Mouse (Mus musculus) urinary bladder, adult 2 months (tissue): ENCODE data around the gene Nhp2. TPM values are rescaled to one million over a fixed set of nuclear protein-coding genes. Genes with fewer than 3 reads are reported as not detected.

Experiments used
- DNase-seq: peaks from one replicate; pipeline ENCODE4 v3.0.0; 2022; ENCODE audit warnings: low spot score
- polyA plus RNA-seq: library from polyadenylated mRNA; depleted of rRNA; stranded (reverse); fragments of >200 nt; gene quantifications from 2 replicates; pipeline ENCODE4 v1.2.3, GENCODE M21; 2012

Nhp2 gene
- polyA plus RNA-seq, 1 experiment, result 55.7 TPM

DNA sequence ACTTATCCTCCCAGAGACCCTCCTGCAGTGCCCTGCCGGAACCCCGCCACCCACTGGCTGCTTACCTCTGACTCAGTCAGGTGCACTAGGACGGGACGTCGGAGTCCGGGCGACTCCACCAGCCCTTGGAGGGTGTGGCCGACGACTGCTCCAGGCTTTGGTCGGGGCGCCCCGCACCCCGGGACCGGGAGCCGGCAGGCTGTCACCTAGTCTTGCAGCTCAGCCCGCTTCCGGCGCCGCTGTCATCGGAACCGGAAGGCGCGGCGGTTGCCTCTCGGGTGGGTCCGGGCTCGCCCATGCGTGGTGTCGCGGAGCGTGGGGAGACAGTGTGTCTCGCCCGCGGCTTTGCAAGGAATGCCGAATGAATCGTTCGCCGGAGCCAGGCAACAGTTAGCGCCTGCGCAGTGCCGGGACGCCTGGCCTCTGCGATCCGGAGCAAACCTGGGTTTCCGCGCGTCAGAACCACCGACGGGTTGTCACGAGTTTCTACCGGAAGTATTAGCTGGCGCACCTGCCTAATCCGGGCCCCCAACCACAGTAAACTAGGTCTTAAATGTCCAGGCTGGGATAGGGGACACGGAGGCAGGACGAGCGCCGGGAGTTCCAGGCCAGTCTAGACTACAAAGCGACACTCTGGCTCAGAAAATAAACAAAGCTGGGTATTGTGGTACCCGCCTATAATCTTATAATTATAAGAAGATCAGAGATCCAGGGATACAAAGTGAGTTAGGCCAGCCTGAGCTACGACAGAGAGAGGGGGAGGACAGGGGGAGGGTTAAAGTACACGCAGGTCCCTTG lies 16.2 kb downstream of the Nhp2 start, which contains the start of gene Rmnd5b:
Gene Rmnd5b, minus strand, starts transcription at position 372 of the 798 bp plus-strand sequence.
- peak; percentile 89 for DNase-seq

DNA sequence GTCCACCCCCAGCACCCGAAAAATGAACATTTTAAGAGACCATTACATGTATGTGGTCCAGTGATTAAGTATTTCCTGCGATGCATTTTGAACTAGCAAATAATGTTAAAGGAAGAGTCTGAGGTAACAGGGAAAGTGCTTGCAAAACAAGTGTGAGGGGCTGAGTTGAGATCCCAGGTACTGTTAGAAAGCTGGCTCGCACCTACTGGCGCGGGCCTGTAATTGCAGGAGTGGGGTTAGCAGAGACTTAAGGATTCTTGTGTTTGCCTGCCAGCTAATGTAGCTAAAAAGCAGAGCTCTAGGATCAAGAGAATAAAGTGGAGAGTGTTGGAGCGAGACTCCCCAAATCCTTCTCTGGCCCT lies 16.8 kb downstream of the Nhp2 start:
- DNase-seq, result no peak

DNA sequence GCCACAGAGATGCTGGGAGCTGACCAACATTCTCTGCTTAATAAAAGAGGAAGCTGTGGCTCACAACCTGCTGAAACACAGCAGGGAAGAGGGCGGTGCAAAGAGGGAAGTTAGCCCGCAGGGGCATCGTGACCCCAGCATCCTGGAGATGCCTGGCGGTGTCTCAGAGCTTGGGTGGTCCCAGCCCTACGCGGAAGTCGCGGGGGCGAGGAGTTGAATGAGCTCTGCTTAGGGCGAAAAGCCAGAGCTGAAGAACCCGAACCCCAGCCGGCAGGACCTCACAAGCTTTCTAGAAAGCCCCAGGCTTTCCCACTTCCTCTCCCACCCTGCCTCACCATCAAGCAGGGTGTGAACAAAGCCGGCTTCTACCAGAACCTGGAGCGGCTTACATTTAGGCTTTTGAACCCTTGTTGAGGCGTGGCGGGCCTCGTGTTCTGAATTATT lies 18.5 kb downstream of the Nhp2 start:
- no peak for DNase-seq

DNA sequence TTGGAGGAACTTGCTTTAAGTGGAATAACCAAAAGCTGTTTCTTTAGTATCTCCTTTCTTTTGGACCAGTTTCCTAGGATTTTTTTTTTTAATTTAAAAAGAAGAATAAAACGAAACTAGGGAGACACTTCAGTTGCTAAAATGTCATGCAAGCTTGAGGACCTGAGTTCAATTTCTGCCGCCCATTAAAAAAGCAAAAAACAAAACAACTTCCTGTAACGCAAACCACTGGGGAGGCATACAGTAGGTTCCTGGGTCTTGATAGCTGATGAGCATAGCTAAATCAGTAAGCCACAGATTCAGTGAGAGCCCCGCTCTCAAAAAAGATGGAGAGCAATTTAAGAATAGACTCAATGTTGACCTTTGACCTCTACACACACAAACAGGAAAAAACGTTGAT lies 19.0 kb downstream of the Nhp2 start:
- no peak for DNase-seq

- DNase-seq, result no peak
Measured at GRCm38 (mm10) chr11:51640748-51641147, 21.2 kb downstream of the Nhp2 start.

DNA sequence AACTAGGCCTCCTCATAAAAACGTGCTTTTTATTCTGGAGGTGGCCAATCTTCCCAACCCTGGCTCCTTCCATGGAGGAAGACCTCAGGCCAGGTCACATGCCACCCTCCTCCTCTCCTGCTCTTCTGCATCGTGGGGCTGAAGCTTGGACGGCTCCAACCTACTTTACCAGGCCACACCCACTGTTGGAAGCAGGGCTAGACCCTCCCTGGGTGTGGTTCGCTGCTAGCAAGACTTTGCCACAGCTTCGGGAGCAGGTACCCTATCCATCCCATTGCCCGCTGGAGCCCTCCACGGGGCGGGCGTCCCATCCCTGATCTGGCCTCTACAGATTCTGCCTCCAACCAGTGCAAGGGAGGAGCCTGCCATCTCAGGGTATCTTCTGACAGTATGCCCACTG lies 23.7 kb downstream of the Nhp2 start:
- no peak for DNase-seq

DNA sequence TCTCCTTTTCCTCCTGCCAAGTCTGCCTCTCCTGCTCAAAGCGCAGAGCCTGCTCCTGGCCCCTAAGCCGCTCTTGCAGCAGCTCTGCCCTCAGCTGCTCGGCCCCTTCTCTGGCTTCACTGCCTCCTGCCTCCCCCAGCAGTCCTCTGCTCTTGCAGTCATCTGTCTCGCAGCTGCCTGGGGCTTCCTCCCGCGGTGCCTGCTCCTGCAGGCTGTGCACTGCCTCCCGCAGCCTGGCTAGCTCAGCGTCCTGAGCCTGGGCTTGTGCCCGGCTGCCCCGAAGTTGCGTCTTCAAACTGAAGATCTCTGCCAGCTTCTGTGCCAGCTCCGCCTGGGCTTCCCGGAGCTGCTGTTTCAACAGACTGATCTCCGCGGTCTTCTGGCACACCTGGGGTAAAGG lies 24.2 kb downstream of the Nhp2 start:
- no peak for DNase-seq

DNA sequence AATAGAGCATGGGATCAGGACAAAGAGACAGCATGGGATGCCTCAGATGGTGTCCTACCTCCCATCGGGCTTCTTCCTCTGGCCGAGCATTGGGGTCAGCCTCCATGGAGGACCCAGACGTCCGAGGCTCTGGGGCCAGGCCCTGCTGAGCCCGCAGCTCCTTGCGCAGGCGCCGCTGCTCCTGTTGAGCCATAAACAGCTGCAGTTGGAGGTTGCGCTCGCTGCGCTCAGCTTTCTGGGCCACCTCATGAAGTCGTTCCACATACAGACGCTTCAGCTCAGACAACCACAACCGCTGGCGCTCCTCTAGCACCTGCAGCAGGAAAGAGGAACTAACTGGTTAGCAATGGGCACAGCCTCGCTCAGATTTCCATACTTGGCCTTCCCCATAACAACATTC lies 24.7 kb downstream of the Nhp2 start:
- no peak for DNase-seq

DNA sequence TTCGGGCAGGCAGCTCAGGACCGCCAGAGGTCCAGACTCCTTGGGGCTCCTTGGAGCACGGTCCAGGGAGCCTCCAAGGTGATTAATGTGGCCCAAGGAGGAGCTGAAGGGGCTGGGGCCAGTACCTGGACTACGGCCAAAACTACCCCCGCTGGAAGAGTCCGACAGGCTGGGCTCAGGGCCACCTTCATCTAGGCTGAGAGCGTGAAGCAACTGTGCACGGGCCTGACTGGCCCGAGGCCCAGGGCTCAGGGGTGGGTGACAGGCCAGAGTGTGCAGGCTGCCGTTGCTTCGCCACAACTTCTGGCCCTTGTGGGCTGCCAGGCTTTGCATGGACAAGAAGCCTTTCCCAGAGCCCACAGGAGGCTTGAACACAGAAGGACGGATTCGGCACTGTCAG lies 25.8 kb downstream of the Nhp2 start:
- no peak for DNase-seq

GRCm38 (mm10) chr11:51646245-51646644 lies 26.7 kb downstream of the Nhp2 start:
- DNase-seq, result no peak

DNA sequence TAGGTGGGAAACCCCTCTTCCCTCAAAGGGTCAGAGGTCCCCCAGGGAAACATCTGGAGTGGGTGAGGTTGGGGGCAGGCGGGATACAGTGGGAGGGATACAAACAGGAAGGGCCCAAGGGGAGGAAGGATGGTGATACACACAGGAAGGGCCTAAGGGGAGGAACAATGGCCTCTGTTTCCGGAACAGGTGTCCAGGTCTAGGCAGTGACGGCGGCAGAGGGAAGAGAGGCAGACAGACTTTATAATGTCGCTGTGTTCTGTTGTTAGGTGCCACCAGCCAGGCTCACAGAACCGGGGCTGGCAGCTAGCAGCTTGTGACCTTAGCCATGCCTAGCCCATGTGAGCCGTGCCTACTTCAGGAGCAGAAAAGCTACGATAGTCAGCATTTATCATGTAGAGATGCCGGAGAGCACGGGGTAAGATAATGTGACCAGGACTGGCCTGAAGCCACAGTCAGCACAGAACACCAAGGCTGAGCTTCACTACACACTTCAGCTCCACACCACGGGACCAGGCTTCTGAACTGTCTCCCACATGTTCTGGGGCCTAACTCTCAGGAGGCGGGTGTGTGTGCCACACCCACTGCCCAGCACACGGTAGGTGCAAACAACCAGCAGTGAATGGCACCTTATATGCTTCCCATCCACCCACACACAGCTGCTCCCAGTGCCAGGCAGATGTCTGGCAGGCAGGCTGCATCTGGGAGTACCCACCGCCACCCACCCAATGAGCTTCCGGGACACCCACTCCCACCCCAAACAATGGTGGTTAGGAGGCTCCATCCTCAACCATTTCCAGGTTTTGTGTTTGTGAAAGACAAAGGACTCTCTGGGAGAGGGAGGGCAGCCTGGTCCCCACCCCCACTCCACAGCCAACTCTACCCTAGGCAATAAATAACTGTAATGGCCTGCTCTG lies 27.5 kb downstream of the Nhp2 start:
- no peak for DNase-seq

DNA sequence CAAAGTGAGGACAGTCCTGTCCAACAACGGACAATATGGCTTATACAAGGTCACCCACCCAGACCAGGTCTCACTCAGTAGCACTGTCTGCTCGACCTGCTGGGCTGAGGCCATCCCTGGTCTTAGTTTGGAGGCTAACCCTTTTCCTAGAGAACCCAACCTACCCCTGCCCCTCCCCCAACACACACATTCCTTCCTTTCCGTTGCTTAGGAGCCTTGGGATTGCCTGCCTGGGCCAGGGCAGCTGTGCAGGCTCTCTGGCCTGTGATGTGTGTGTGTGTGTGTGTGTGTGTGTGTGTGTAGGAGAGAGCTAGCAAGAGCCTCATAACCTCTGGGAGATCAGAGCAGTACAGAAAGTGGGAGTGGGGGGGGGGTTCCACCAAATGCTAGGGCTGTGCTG lies 29.0 kb downstream of the Nhp2 start:
- no peak for DNase-seq

- DNase-seq, result no peak
Measured at GRCm38 (mm10) chr11:51649111-51649888, 29.8 kb downstream of the Nhp2 start.

DNA sequence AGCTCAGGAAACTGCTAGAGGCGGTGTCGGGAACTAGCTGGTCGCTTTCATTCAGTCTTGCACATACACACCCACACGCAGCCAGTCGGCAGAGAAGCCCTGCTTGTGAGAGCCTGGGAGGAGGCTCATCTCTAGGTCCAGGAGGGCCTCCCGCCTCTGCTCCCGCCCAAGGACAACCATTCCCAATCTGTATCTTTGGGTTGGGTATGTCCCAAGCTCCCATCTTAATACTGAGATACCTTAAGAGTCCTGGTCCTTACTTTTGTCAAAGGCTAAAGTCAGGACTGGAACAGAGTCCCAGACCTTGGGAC lies 30.3 kb downstream of the Nhp2 start:
- DNase-seq, result no peak

DNA sequence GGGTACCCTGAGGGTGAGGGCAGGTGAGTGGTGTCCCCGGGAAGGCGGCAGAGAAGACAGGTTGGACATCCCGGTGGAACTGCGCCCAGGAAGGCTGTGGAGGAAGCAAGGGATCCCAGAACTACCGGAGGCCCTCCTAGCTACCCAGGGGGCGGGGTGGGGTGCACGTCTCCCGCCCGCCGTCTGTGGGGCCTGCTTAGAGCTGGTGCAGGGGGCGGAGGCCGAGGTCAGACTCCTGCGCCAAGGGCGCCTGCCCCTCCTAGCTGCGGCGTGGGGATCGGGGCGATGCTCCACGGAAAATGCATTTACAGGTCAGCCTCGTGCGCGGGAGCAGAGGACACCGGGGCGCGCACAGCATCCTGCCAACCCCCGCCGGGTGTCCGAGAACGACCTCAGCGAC lies 30.7 kb downstream of the Nhp2 start:
- DNase-seq, result no peak

DNA sequence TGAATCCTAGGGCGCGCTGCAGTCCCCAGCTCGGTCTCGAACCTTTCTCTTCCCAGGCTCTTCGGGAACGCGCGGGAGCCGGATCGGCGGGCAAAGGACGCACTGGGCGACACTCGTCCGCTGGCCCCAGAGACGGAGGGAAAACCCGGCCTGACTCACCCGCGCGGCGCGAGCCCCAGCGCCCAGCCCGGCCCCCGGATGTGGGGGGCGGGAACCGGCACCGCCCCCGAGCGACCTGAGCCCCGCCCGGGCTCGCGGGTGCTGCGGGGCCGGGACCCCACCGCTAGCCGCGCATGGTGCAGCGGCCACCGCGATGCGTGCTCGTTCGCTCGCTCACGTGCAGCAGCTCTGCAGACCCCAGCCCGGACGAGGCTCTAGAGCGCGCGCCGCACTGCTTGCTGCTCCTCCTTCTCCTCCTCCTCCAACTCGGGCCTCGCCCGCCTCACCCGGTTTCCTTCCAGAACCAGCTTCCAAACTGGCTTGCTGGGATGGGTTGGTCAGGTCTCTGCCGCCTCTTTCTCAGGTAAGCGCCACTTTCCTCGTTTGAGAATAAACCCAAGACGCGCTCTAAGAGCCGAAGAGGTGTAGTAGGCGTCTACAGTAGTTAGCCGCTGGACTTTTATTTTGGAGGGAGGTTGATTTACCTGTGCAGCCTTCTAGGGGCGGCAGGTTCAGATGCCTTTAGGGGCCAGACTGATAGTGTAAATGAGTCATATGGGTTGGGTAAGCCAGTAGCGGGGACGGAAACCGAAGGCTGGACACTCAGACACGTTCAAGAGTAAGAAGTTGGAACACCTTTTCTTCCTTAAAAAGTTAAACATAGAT lies 31.4 kb downstream of the Nhp2 start, which contains the start of the genes N4bp3 and D930048N14Rik:
Gene N4bp3, minus strand, starts transcription at position 152 of the 825 bp plus-strand sequence.
Gene D930048N14Rik, plus strand, starts transcription at position 264 of the 825 bp plus-strand sequence.
- peak; percentile 75 for DNase-seq

DNA sequence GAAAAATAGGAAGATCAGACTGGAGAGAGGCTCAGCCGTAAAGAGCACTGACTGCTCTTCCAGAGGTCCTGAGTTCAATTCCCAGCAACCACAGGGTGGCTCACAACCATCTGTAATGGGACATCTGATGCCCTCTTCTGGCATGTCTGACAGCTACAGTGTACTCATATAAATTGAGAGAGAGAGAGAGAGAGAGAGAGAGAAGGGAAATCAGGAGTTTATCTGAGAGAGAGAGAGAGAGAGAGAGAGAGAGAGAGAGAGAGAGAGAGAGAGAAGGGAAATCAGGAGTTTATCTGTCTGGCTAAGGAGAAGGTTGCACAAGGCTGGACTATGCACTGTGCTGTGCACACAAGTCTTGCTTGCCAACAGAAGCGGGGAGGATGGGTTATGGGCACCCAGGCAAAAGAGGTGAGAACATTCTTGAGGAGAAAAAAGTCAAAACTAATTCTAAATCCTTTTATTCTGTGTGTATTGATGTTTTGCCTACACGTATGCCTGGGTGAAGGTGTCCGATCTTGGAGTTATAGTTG lies 33.4 kb downstream of the Nhp2 start:
- DNase-seq, result no peak

DNA sequence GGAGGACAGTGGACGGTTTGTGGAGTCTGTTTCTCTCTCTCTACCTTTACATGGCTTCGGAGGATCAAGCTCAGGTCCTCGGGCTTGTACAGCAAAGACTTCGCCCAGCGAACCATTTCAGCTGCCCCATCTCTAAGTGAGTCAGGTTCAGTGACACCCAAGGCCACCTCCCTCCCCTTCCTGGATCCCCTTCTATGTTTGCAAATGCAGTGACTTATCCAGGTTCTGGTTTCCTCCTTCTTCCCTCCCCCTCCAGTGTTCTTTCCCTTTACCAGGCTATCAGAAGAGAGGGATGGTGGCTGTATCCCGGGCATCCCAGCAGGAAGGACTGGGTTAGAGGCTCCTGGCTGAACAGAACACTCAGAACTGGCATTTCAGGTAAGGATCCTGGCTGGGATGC lies 34.2 kb downstream of the Nhp2 start:
- no peak for DNase-seq

- DNase-seq, result no peak
Measured at GRCm38 (mm10) chr11:51654891-51655290, 35.4 kb downstream of the Nhp2 start.

- peak; percentile 69 for DNase-seq
Measured at GRCm38 (mm10) chr11:51656798-51657521, 37.4 kb downstream of the Nhp2 start.
